Mouse (Mus musculus) midbrain, embryonic 10.5 days (tissue): Measurements from ENCODE around the gene Zfp12. TPM values are rescaled to one million over a fixed set of nuclear protein-coding genes. Genes with fewer than 3 reads are reported as not detected.
"Not testable (repeated sequence)": the region's sequence is repeated elsewhere in the genome, so short reads cannot be mapped to it uniquely, and the experiment has no call there.

Experiments
- DNase-seq: peaks from one replicate; pipeline ENCODE4 v3.0.0-alpha.2; 2017; ENCODE audit warnings: low spot score
- H3K27ac ChIP-seq: fragments of 300-500 bp; sonication (generic); replicated peaks from 2 replicates; pipeline ENCODE4 v1.5.1; 2016; ENCODE audit warnings: mild to moderate bottlenecking
- H3K27me3 ChIP-seq: fragments of 300-500 bp; sonication (generic); 2 replicates; pipeline ENCODE4 v1.6.1; 2016; ENCODE audit warnings: low read depth, mild to moderate bottlenecking; ENCODE audit not compliant: poor library complexity, severe bottlenecking
- H3K36me3 ChIP-seq: fragments of 300-500 bp; sonication (generic); 2 replicates; pipeline ENCODE4 v1.6.1; 2016; ENCODE audit warnings: mild to moderate bottlenecking, moderate library complexity
- H3K4me1 ChIP-seq: fragments of 300-500 bp; sonication (generic); 2 replicates; pipeline ENCODE4 v1.6.1; 2016
- H3K4me3 ChIP-seq: fragments of 300-500 bp; sonication (generic); 2 replicates; pipeline ENCODE4 v1.5.1; 2016; ENCODE audit warnings: mild to moderate bottlenecking, moderate library complexity
- H3K9me3 ChIP-seq: fragments of 300-500 bp; sonication (generic); replicated peaks from 2 replicates; pipeline ENCODE4 v1.6.1; 2016; ENCODE audit warnings: mild to moderate bottlenecking
- WGBS: fragments of 180-500 bp; shearing (Covaris S2); methylation state at CpG from one replicate; pipeline ENCODE4 v1.1.7; 2016; 5-methylcytosine and 5-hydroxymethylcytosine counted together
- polyA plus RNA-seq: library from polyadenylated mRNA; unstranded; fragments of >200 nt; fragmentation: Nextera tagmentation; extraction: Ambion mirVana; gene quantifications from 2 replicates; pipeline ENCODE4 v1.2.1, GENCODE M21; 2016

The Zfp12 gene
- polyA plus RNA-seq = 20.8 and 21.3 TPM in 2 replicates

GRCm38 (mm10) chr5:143235028-143235693 is at the start of gene Zfp12:
Gene Zfp12 (plus strand): TSS chr5:143235163.
- H3K4me1 ChIP-seq = peaks cover 29% of the 10 kb centered on the region
- peak within 1 kb of the TSS; percentile 88 for H3K4me3 ChIP-seq
- no peaks in the 10 kb centered on the region for H3K9me3 ChIP-seq
- 1% methylated on average over 58 of the region's 58 CpGs for WGBS
- peak; percentile 95 for DNase-seq
- peaks cover 33% of the 10 kb centered on the region for H3K36me3 ChIP-seq
- no peaks in the 10 kb centered on the region for H3K27me3 ChIP-seq
- peak within 1 kb of the TSS; percentile 97 for H3K27ac ChIP-seq

GRCm38 (mm10) chr5:143188014-143188413 is 46.9 kb upstream of the Zfp12 start:
- not testable (repeated sequence) for H3K9me3 ChIP-seq, DNase-seq, H3K4me3 ChIP-seq, H3K4me1 ChIP-seq, H3K36me3 ChIP-seq, H3K27ac ChIP-seq, H3K27me3 ChIP-seq
- WGBS = 81% methylated on average over 1 of the region's 1 CpGs

- H3K4me1 ChIP-seq = no peaks in the 10 kb centered on the region
- 89% methylated on average over 8 of the region's 8 CpGs for WGBS
- H3K36me3 ChIP-seq = no peaks in the 10 kb centered on the region
- no peaks in the 10 kb centered on the region for H3K27me3 ChIP-seq
- H3K9me3 ChIP-seq = no peaks in the 10 kb centered on the region
- H3K27ac ChIP-seq = no peak overlapping the region
- no peak overlapping the region for H3K4me3 ChIP-seq
- no peak for DNase-seq
Observed at GRCm38 (mm10) chr5:143192806-143193205, 42.2 kb upstream of the Zfp12 start.

GRCm38 (mm10) chr5:143194747-143195146 is 40.2 kb upstream of the Zfp12 start:
- H3K4me1 ChIP-seq, H3K27ac ChIP-seq, H3K9me3 ChIP-seq, DNase-seq, H3K27me3 ChIP-seq, H3K4me3 ChIP-seq, H3K36me3 ChIP-seq: not testable (repeated sequence)
- WGBS = 77% methylated on average over 8 of the region's 8 CpGs

- Histone ChIP-seq H3K9me3 (no peaks in the 10 kb centered on the region), H3K4me3 (no peak overlapping the region), H3K27ac (no peak overlapping the region), H3K27me3 (no peaks in the 10 kb centered on the region), H3K36me3 (no peaks in the 10 kb centered on the region), H3K4me1 (no peaks in the 10 kb centered on the region)
- 79% methylated on average over 2 of the region's 2 CpGs for WGBS
- no peak for DNase-seq
Observed at GRCm38 (mm10) chr5:143195166-143195565, 39.8 kb upstream of the Zfp12 start.

GRCm38 (mm10) chr5:143196506-143196905 is 38.5 kb upstream of the Zfp12 start:
- H3K36me3 ChIP-seq = no peaks in the 10 kb centered on the region
- H3K27ac ChIP-seq = no peak overlapping the region
- DNase-seq = no peak
- no peaks in the 10 kb centered on the region for H3K4me1 ChIP-seq
- 88% methylated on average over 4 of the region's 4 CpGs for WGBS
- H3K27me3 ChIP-seq = no peaks in the 10 kb centered on the region
- H3K4me3 ChIP-seq = no peak overlapping the region
- no peaks in the 10 kb centered on the region for H3K9me3 ChIP-seq

GRCm38 (mm10) chr5:143205015-143205414 is 29.9 kb upstream of the Zfp12 start:
- H3K36me3 ChIP-seq = no peaks in the 10 kb centered on the region
- no peaks in the 10 kb centered on the region for H3K4me1 ChIP-seq
- 72% methylated on average over 3 of the region's 3 CpGs for WGBS
- no peak overlapping the region for H3K27ac ChIP-seq
- H3K27me3 ChIP-seq = no peaks in the 10 kb centered on the region
- H3K9me3 ChIP-seq = peaks cover 11% of the 10 kb centered on the region
- no peak for DNase-seq
- H3K4me3 ChIP-seq = no peak overlapping the region

GRCm38 (mm10) chr5:143213832-143214231 is 21.1 kb upstream of the Zfp12 start:
- no peaks in the 10 kb centered on the region for H3K27me3 ChIP-seq
- no peak overlapping the region for H3K27ac ChIP-seq
- H3K9me3 ChIP-seq = peaks cover 2% of the 10 kb centered on the region
- no peaks in the 10 kb centered on the region for H3K4me1 ChIP-seq
- DNase-seq = no peak
- no peak overlapping the region for H3K4me3 ChIP-seq
- no peaks in the 10 kb centered on the region for H3K36me3 ChIP-seq
- 93% methylated on average over 2 of the region's 2 CpGs for WGBS

GRCm38 (mm10) chr5:143220996-143221395 is 14.0 kb upstream of the Zfp12 start:
- Histone ChIP-seq H3K4me3 (no peak overlapping the region), H3K9me3 (no peaks in the 10 kb centered on the region), H3K36me3 (no peaks in the 10 kb centered on the region), H3K4me1 (no peaks in the 10 kb centered on the region), H3K27me3 (no peaks in the 10 kb centered on the region), H3K27ac (no peak overlapping the region)
- WGBS = 88% methylated on average over 5 of the region's 5 CpGs
- no peak for DNase-seq

- no peaks in the 10 kb centered on the region for H3K9me3 ChIP-seq
- no peaks in the 10 kb centered on the region for H3K4me1 ChIP-seq
- H3K27me3 ChIP-seq = no peaks in the 10 kb centered on the region
- DNase-seq = no peak
- H3K27ac ChIP-seq = no peak overlapping the region
- H3K4me3 ChIP-seq = no peak overlapping the region
- H3K36me3 ChIP-seq = no peaks in the 10 kb centered on the region
- WGBS = 88% methylated on average over 1 of the region's 1 CpGs
Observed at GRCm38 (mm10) chr5:143222287-143222686, 12.7 kb upstream of the Zfp12 start.

GRCm38 (mm10) chr5:143226790-143227189 is 8.2 kb upstream of the Zfp12 start, which contains the start of gene Spdye4a:
Gene Spdye4a (minus strand): TSS chr5:143226890.
- Histone ChIP-seq H3K4me3 (no peak within 1 kb of the TSS), H3K9me3 (peaks cover 19% of the 10 kb centered on the region; the same call in 1 of the 2 replicates), H3K27me3 (no peaks in the 10 kb centered on the region), H3K36me3 (no peaks in the 10 kb centered on the region), H3K27ac (no peak within 1 kb of the TSS), H3K4me1 (no peaks in the 10 kb centered on the region)
- no peak for DNase-seq
- 89% methylated on average over 3 of the region's 3 CpGs for WGBS

- no peak for DNase-seq
- peak overlapping the region; percentile 97; the same call in 1 of the 2 replicates for H3K27ac ChIP-seq
- 65% methylated on average over 9 of the region's 9 CpGs for WGBS
- H3K27me3 ChIP-seq = no peaks in the 10 kb centered on the region
- H3K9me3 ChIP-seq = no peaks in the 10 kb centered on the region
- H3K4me1 ChIP-seq = peaks cover 29% of the 10 kb centered on the region
- peaks cover 41% of the 10 kb centered on the region for H3K36me3 ChIP-seq
- H3K4me3 ChIP-seq = peak overlapping the region; percentile 88
Observed at GRCm38 (mm10) chr5:143236036-143236435, 1.1 kb downstream of the Zfp12 start.

- no peak for DNase-seq
- Histone ChIP-seq H3K9me3 (no peaks in the 10 kb centered on the region), H3K36me3 (peaks cover 99% of the 10 kb centered on the region), H3K27me3 (no peaks in the 10 kb centered on the region), H3K4me1 (no peaks in the 10 kb centered on the region), H3K4me3 (no peak overlapping the region), H3K27ac (no peak overlapping the region)
- WGBS = 97% methylated on average over 26 of the region's 26 CpGs
Observed at GRCm38 (mm10) chr5:143244926-143245325, 10.0 kb downstream of the Zfp12 start.
